Mouse (Mus musculus) ES-E14 (cell line): ENCODE results near the gene Ablim1. TPM values are rescaled to one million over a fixed set of nuclear protein-coding genes. Genes with fewer than 3 reads are reported as not detected.

Source experiments
- DNase-seq: peaks from one replicate; pipeline ENCODE4 v3.0.0-alpha.2; 2013; ENCODE audit warnings: low read depth, low spot score
- H3K27ac ChIP-seq: 2 replicates; pipeline ENCODE4 v1.5.1; 2012; ENCODE audit warnings: low read depth, mild to moderate bottlenecking, low read length, moderate library complexity, mixed read lengths; ENCODE audit not compliant: poor library complexity, insufficient read depth, severe bottlenecking
- H3K36me3 ChIP-seq: 2 replicates; pipeline ENCODE4 v1.6.1; 2012; ENCODE audit warnings: mild to moderate bottlenecking, low read length, moderate library complexity, mixed read lengths; ENCODE audit not compliant: control insufficient read depth, poor library complexity, insufficient read depth, severe bottlenecking
- H3K4me1 ChIP-seq, 2 experiments: fragments of 150-350 bp in 1 of 2; sonication (generic) in 1 of 2; 2 replicates each; pipeline ENCODE4 v1.6.1; 2012; ENCODE audit warnings: low read length in 2 of 2, mild to moderate bottlenecking in 1 of 2, mixed read lengths in 1 of 2; ENCODE audit not compliant: control insufficient read depth in 2 of 2, insufficient read depth in 2 of 2, poor library complexity in 1 of 2
- H3K4me3 ChIP-seq, 2 experiments: fragments of 150-350 bp in 1 of 2; sonication (generic) in 1 of 2; 2 replicates each; pipeline ENCODE4 v1.5.1; 2012; ENCODE audit warnings: low read length in 2 of 2, low read depth in 1 of 2, mild to moderate bottlenecking in 1 of 2, mixed read lengths in 1 of 2; ENCODE audit not compliant: insufficient read depth in 1 of 2, poor library complexity in 1 of 2, severe bottlenecking in 1 of 2
- H3K9ac ChIP-seq: 2 replicates; pipeline ENCODE4 v1.6.1; 2012; ENCODE audit warnings: low read depth, mild to moderate bottlenecking, low read length, mixed read lengths; ENCODE audit not compliant: poor library complexity, insufficient read depth, severe bottlenecking
- H3K9me3 ChIP-seq: fragments of 150-350 bp; sonication (generic); 2 replicates; pipeline ENCODE4 v1.6.1; 2012; ENCODE audit warnings: low read depth, mild to moderate bottlenecking, low read length; ENCODE audit not compliant: control insufficient read depth, insufficient read depth
- CHD2 ChIP-seq: IDR thresholded peaks from 2 replicates; pipeline ENCODE4 v1.6.1; 2014; ENCODE audit warnings: mild to moderate bottlenecking, low read depth, low read length, inconsistent platforms
- HCFC1 ChIP-seq: IDR thresholded peaks from 2 replicates; pipeline ENCODE4 v1.6.1; 2012; ENCODE audit warnings: low read length, inconsistent platforms, borderline replicate concordance; ENCODE audit not compliant: insufficient read depth
- MAFK ChIP-seq: IDR thresholded peaks from 2 replicates; pipeline ENCODE4 v1.6.1; 2014; ENCODE audit warnings: mild to moderate bottlenecking, low read depth, low read length, inconsistent platforms; ENCODE audit not compliant: insufficient read depth
- ZC3H11A ChIP-seq: IDR thresholded peaks from 2 replicates; pipeline ENCODE4 v1.6.1; 2012; ENCODE audit warnings: low read depth, mild to moderate bottlenecking, inconsistent platforms, low read length, borderline replicate concordance
- ZNF384 ChIP-seq: IDR thresholded peaks from 2 replicates; pipeline ENCODE4 v1.6.1; 2012; ENCODE audit warnings: low read depth, low read length, inconsistent platforms
- in situ Hi-C, 2 experiments: fragments of 600-800 bp; cut with MboI; formaldehyde crosslinking; loops; one replicate each; pipeline ENCODE4 v1.15.1; 2025; ENCODE audit warnings: low sequenced_read_pairs in 2 of 2, inconsistent platforms in 1 of 2; ENCODE audit not compliant: unreplicated experiment in 2 of 2
- total RNA-seq: library from RNA; depleted of rRNA; stranded (reverse); fragments of 300-350 nt; gene quantifications from 2 replicates; pipeline ENCODE4 v1.2.3, GENCODE M21; 2012

Gene Ablim1
- total RNA-seq, 1 experiment, result 5.4 TPM

DNA sequence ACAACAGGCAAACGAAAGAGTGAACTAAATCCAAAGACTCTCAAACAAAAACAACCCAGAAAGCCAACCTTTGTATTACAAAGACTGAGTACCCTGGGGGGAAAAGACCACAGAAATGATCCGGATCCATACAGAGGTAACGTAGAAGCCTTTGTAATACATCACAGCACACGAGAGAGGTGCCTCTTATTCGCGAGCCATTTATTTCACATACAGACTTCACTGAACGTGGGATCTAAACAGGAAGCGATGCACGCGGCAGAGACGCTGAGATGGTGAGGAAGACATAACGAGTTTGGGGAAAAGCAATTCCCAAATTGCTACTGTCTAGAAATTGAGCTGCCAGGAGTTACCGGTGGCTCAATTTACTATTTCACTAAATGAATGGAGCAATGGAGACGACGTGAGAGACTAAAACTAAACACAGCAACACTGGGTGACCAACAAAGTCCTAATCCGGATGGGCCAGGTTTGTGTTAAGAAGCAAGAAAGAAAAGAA, 265.1 kb downstream of the Ablim1 start:
- Histone ChIP-seq H3K4me3 (no peak overlapping the region), H3K27ac (no peak overlapping the region), H3K9ac (no peak overlapping the region), H3K36me3 (no peaks in the 10 kb centered on the region), H3K9me3 (no peaks in the 10 kb centered on the region), H3K4me1 (no peaks in the 10 kb centered on the region)
- no peak for TF ChIP-seq HCFC1
- TF ChIP-seq ZNF384, result no peak
- TF ChIP-seq CHD2, result no peak
- no peak for TF ChIP-seq MAFK
- TF ChIP-seq ZC3H11A, result no peak
- no peak for DNase-seq
- in situ Hi-C loops, result no loop called here

DNA sequence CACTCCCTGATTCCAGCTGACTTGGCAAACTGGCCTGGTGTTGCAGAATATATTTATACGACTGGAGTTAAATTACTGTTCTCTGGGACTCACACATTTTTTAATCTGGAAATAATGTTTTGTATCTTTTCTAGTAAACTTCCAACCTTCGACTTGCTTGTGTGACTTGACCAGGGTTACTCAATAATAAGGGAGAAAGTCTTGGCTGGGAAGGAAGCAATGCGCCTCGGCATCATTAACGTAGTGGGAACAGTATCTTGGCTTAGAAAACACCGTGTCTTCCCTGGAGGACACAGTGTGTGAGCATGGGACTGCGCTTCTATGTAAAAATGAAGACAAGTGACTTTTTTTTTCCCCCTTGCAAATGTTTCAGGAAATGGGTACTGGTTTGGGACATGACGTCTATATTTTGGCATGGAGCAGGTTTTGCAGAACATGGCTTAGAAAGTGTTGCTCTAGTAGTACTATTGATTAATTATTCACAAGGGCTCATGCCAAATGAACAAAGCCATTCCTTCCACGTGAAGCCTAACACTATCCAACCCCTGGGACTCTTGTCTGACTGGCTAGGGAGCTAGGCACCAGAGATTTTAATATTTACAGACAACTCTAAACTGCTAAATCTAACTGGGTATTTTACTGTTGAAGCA, 266.9 kb downstream of the Ablim1 start:
- H3K27ac ChIP-seq, result no peak overlapping the region
- TF ChIP-seq ZC3H11A (no peak), HCFC1 (no peak), MAFK (no peak), ZNF384 (no peak), CHD2 (no peak)
- H3K4me1 ChIP-seq, result no peaks in the 10 kb centered on the region
- no peak for DNase-seq
- H3K9ac ChIP-seq, result no peak overlapping the region
- in situ Hi-C loops, result no loop called here
- no peaks in the 10 kb centered on the region for H3K36me3 ChIP-seq
- H3K9me3 ChIP-seq, result no peaks in the 10 kb centered on the region
- H3K4me3 ChIP-seq, result no peak overlapping the region

GRCm38 (mm10) chr19:57039258-57039657, 275.5 kb downstream of the Ablim1 start:
- TF ChIP-seq ZC3H11A (no peak), MAFK (no peak), CHD2 (no peak), ZNF384 (no peak), HCFC1 (no peak)
- Histone ChIP-seq H3K9ac (no peak overlapping the region), H3K36me3 (no peaks in the 10 kb centered on the region), H3K4me3 (no peak overlapping the region), H3K27ac (no peak overlapping the region), H3K4me1 (no peaks in the 10 kb centered on the region), H3K9me3 (no peaks in the 10 kb centered on the region)
- in situ Hi-C loops, result loop anchor here in 1 of 2 experiments (10.0 kb wide), 1 partner anchor 114 kb away; no protein-coding TSS in a partner anchor
- DNase-seq, result no peak

DNA sequence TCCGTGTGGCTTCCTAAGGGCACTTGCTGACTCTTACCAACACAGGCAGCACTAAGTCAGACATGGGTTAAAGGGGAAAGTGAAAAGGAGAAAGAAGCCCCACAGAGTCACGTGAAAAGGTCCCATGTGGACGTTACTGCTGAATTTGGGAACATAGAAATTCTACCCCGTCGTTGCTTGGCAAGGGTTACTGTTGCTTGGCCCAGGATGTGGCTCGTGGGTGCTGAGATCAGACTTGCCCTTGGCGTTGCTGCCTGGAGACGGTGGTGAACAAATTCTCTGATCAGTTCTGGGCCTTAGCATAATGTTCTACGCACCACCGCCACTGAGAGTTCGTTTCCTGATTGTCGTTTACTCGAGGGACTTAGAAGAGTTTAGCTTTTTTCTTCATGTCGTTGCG, 277.9 kb downstream of the Ablim1 start:
- in situ Hi-C loops, result loop anchor here in 1 of 2 experiments (10.0 kb wide), 1 partner anchor 112 kb away; no protein-coding TSS in a partner anchor
- Histone ChIP-seq H3K4me3 (no peak overlapping the region), H3K4me1 (no peaks in the 10 kb centered on the region), H3K9me3 (no peaks in the 10 kb centered on the region), H3K27ac (no peak overlapping the region), H3K36me3 (no peaks in the 10 kb centered on the region), H3K9ac (no peak overlapping the region)
- TF ChIP-seq HCFC1, result no peak
- no peak for TF ChIP-seq ZC3H11A
- no peak for TF ChIP-seq CHD2
- TF ChIP-seq ZNF384, result no peak
- no peak for DNase-seq
